Mouse (Mus musculus): ENCODE measurements around the gene Ntn1.

DNA sequence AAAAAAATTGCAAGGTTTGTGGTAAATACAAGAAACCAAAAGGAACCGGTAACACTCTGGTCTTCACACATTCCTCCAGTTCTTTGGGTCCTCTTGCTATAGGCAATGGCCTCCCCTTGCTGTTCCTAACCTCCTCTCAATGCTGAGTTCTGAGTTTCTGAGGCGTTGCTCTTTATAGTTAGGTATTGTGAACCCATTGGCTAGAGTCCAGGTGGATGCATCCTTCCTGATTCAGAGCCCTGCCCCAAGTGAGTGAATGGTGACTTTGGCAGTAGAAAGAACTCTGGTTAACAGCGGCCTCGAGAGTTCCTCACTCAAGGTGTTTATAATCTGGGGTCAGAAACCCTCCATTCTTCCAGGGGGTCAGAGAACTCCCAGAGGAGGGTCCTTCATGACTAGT lies 5.9 kb downstream of the Ntn1 start:
- TF ChIP-seq POLR2A (IDR thresholded peaks at IDR 0.05; ENCODE audit: borderline replicate concordance, extremely low read depth, insufficient read depth, insufficient read length, poor library complexity, severe bottlenecking) (no peak), CTCF (IDR thresholded peaks at IDR 0.05; ENCODE audit: borderline replicate concordance, extremely low read depth, insufficient read depth, insufficient read length) (no peak)
